Mouse (Mus musculus) embryo, embryonic 10 days (tissue): ENCODE measurements around the gene Tmem164.
"Not testable (repeated sequence)": the region's sequence is repeated elsewhere in the genome, so short reads cannot be mapped to it uniquely, and the experiment has no call there.

Experiments
- DNase-seq: peaks from one replicate; pipeline ENCODE4 v3.0.0-alpha.2; 2015; ENCODE audit warnings: low spot score

The Tmem164 gene

GRCm38 (mm10) chrX:142681056-142681615 is at the start of gene Tmem164:
TSS of gene Tmem164 (plus strand) at chrX:142681406.
- peak; percentile 82 for DNase-seq

GRCm38 (mm10) chrX:142632990-142633389 is 48.2 kb upstream of the Tmem164 start:
- DNase-seq: not testable (repeated sequence)

- no peak for DNase-seq
Measured at GRCm38 (mm10) chrX:142647202-142647601, 34.0 kb upstream of the Tmem164 start.

- DNase-seq: no peak
Measured at GRCm38 (mm10) chrX:142650117-142650764, 31.0 kb upstream of the Tmem164 start.

- DNase-seq: no peak
Measured at GRCm38 (mm10) chrX:142664704-142665422, 16.3 kb upstream of the Tmem164 start.

- no peak for DNase-seq
Measured at GRCm38 (mm10) chrX:142665423-142665805, 15.8 kb upstream of the Tmem164 start.

GRCm38 (mm10) chrX:142669312-142670091 is 11.7 kb upstream of the Tmem164 start:
- DNase-seq: no peak

- DNase-seq: no peak
Measured at GRCm38 (mm10) chrX:142670121-142670520, 11.1 kb upstream of the Tmem164 start.

- no peak for DNase-seq
Measured at GRCm38 (mm10) chrX:142671141-142671540, 10.1 kb upstream of the Tmem164 start.

- DNase-seq: no peak
Measured at GRCm38 (mm10) chrX:142672701-142673100, 8.5 kb upstream of the Tmem164 start.

GRCm38 (mm10) chrX:142677193-142677592 is 4.0 kb upstream of the Tmem164 start:
- DNase-seq: no peak

GRCm38 (mm10) chrX:142678499-142679474 is 2.4 kb upstream of the Tmem164 start:
- DNase-seq: no peak

GRCm38 (mm10) chrX:142679502-142680250 is 1.5 kb upstream of the Tmem164 start:
- DNase-seq: no peak

- DNase-seq: peak; percentile 42
Measured at GRCm38 (mm10) chrX:142680391-142681055, 683 bp upstream of the Tmem164 start.

GRCm38 (mm10) chrX:142681616-142682141 is 473 bp downstream of the Tmem164 start:
- peak; percentile 43 for DNase-seq

GRCm38 (mm10) chrX:142682176-142682820 is 1.1 kb downstream of the Tmem164 start:
- no peak for DNase-seq

GRCm38 (mm10) chrX:142682990-142683389 is 1.8 kb downstream of the Tmem164 start:
- DNase-seq: no peak

- no peak for DNase-seq
Measured at GRCm38 (mm10) chrX:142684674-142685073, 3.5 kb downstream of the Tmem164 start.

- no peak for DNase-seq
Measured at GRCm38 (mm10) chrX:142685676-142686075, 4.5 kb downstream of the Tmem164 start.
